Mouse (Mus musculus) urinary bladder, adult 18-20 months (tissue): ENCODE results near the gene Sys1.

Experiments
- DNase-seq, 2 experiments: peaks; one replicate each; pipeline ENCODE4 v3.0.0; 2022; ENCODE audit warnings: low spot score in 2 of 2, mixed read lengths in 2 of 2

Sys1 gene

DNA sequence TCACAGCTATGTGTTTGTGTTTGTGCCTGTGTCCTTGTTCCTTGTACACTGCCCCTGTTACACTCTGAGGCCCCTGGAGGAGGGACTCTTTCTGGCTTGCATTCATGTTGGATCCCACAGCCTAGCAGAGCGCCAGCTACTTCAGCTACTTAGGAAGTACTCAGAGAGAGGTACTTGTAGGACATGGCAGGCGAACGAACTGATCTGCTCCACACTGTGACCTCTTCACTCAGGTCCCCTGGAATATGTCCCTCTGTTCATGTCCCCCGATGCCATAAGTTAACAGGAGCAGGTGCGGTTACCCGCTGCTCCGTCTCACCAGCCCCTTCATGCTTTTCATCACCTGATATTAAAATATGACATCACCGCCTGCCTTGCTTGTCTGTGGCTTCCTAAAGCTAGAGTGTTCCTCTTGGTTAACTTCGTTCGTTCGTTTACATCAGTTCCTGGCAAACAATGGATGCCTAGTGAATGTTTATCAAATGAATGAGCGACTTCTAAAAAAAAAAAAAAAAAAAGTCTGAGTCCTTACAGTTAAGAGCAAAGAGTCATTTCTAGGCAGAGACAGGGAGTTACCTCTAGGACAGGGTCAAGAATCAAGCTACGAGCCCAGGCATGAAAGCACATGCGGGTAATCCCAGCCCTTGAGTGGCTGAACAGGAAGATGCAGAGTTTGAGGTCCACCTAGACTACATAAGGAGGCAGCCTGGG, 3.6 kb upstream of the Sys1 start:
- DNase-seq: no peak

GRCm38 (mm10) chr2:164453887-164454500, 2.8 kb upstream of the Sys1 start:
- no peak for DNase-seq

- DNase-seq: peak in 1 of 2 experiments; percentile 65
Observed at GRCm38 (mm10) chr2:164454846-164455245, 1.9 kb upstream of the Sys1 start.

GRCm38 (mm10) chr2:164455421-164456190, 1.2 kb upstream of the Sys1 start:
- DNase-seq: no peak

DNA sequence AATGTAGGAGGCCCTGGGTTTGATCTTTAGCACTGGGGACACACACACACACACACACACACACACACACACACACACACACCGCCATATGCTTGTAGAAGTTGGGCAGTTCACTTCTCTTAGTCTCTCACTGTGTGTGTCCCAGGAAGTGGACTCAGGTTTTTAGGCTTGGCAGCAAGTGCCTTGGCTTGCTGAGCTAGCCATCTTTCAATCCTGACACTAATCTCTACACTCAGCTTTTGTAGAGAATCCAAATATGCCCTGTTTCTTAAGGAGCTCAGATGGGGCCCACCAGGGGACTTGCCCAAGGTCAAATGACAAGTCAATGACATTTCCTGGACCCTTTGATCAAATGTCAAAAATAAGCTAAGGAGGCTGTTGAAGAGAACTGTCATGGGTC, 351 bp upstream of the Sys1 start:
- DNase-seq: no peak

GRCm38 (mm10) chr2:164457942-164458341, 1.2 kb downstream of the Sys1 start:
- no peak for DNase-seq

DNA sequence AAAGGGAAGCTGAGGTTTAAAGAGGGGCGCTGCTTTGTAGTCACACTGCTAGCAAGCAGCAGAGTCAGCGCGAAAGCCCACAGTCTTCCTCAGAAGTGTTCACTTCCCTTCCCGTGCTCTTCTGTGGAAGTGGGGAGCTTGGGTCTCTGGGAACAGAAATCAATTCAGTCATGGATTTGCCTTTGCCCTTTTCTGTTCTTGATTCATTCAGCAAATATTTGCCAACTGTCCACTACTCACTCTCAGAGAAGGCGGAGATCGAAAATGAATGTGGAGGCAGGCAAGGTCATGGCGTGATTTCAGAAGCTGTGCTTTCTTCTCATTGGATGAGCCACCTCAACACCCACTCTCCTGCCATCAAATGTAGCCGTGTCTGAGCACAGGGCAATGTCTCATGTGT, 1.8 kb downstream of the Sys1 start:
- DNase-seq: no peak

GRCm38 (mm10) chr2:164460745-164461551, 4.2 kb downstream of the Sys1 start, which contains the start of gene Gm20458:
Gene Gm20458 (plus strand): TSS chr2:164460967.
- peak; percentile 89 to 96 for DNase-seq

DNA sequence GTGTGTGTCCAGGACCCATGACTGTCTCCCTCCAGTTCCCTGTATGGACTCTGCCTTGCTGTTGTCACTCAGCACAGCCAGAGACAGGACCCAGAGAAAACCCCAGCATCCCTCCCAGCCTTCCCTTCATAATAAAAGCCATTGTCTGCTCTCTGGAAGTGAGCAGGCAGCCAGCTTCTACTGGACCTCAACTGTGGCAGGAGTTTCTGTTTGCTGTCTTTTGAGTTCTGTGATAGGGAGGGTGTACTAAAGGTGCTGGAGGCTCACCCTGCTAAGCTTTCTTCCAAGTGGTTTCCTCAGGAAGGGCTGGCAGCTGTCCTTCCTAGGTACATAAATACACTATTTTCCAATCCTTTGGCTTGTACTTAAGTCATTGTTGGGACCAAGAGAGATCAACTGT, 8.4 kb downstream of the Sys1 start:
- no peak for DNase-seq

DNA sequence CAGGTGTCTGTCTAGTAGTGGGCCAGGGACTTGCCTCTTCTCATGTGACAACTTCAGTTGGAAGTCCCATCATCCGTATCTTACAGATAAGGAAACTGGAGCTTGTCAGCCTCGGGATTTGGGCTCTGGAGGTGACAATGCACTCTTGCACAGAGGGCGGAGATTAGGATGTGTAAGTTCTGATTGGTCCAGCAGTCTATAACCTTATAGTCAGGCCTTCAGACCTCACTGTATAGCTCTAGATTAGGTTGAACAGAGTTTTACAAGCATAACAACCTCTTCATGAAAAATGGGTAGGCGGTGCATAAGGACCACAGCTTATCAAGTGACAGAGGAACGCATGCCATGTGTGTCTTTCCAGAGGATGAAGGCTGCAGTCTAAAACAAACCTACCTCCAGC, 10.0 kb downstream of the Sys1 start:
- no peak for DNase-seq

GRCm38 (mm10) chr2:164470254-164470653, 13.5 kb downstream of the Sys1 start:
- DNase-seq: no peak

GRCm38 (mm10) chr2:164473624-164474023, 16.9 kb downstream of the Sys1 start, which contains the start of gene Trp53tg5:
Gene Trp53tg5 (minus strand): TSS chr2:164473724.
- no peak for DNase-seq

GRCm38 (mm10) chr2:164485681-164486257, 29.0 kb downstream of the Sys1 start, which contains the start of gene Dbndd2:
Gene Dbndd2 (plus strand): TSS chr2:164486106.
- peak; percentile 49 to 51 for DNase-seq

DNA sequence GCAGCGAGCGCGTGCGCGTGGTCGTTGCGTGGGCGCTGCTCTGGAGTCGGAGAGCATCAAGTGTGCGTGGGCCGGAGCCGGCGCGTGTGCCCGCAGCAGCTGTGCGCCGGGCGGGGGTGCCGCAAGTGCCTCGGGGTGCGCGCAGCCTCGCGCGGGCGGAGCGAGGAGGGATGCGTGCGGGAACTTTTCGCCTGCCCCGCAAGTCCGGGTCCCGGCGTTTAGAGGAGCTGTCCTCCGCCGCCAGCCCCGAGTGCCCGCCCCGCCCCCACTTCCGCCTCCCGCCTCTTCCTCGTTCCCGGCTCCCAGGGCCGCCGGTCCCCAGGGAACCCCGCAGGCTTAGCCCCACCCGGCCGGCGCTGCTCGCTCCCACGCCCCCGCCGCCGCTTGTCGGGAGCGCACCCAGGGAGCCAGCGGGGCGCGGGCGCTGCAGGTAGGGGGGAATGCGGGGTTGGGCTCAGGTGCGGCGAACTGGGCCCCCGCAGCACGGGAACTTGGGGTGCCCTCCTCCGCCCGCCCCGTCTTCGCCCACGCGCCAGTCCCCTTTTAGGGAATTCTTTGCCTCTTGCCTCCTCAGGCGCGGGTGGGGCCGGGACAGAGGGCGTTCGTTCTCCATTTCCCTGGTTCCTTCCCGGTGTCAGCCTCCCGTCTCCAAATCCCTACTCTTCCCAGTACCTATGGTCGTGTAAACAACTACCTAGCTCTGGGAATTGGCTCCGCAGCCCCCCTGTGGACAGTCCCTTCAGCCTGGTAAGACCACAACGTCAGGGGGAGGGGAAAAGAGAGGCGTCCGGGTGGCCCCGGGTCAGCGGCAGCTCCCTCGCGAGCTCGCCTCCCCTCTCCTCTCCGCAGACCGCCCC, 29.7 kb downstream of the Sys1 start:
- peak; percentile 45 to 57 for DNase-seq

GRCm38 (mm10) chr2:164487115-164487527, 30.4 kb downstream of the Sys1 start:
- DNase-seq: no peak

- no peak for DNase-seq
Observed at GRCm38 (mm10) chr2:164487812-164488211, 31.0 kb downstream of the Sys1 start.

GRCm38 (mm10) chr2:164494126-164494525, 37.4 kb downstream of the Sys1 start:
- DNase-seq: no peak

GRCm38 (mm10) chr2:164496331-164496730, 39.6 kb downstream of the Sys1 start:
- DNase-seq: no peak

- DNase-seq: peak; percentile 82 to 83
Observed at GRCm38 (mm10) chr2:164496847-164497690, 40.3 kb downstream of the Sys1 start, which contains the start of gene Pigt. Gene Pigt (plus strand): TSS chr2:164497520.
